Mouse (Mus musculus): Measurements from ENCODE around the gene Selplg. TPM values are rescaled to one million over a fixed set of nuclear protein-coding genes. Genes with fewer than 3 reads are reported as not detected.
A peak's percentile ranks its signal among the peaks of the same experiment; 100 is the strongest.

Selplg gene
- polyA plus RNA-seq (2015; fragmentation: Nextera tagmentation; extraction: Ambion mirVana): 7.4 and 9.5 TPM in 2 replicates

DNA sequence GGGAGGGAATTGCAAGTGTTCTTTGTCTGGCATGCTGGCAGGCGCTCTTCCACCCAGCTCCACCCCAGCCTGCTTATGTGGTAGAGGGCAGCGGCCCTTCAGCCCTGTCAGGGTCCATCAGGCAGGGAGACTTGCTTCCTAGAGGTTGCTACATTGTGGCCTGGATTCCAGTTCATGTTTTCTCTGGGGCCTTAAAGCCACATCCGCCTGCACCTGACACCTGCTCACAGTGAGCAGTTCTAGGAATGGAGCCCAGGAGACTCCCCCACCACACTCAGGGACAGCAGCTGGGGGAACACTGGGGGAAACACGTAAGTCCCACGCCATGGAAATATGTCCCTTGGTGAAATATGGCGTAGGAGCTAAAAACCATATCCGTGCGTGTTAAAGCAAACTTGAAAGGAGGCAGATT lies at the start of gene Selplg:
Gene Selplg (minus strand): TSS at position 155 of the 412 bp plus-strand sequence.
- no peaks in the 10 kb centered on the region for H3K27me3 ChIP-seq (ENCODE audit: control insufficient read depth, insufficient read depth, low read depth, low read length)
- no peak within 1 kb of the TSS for H3K9ac ChIP-seq (ENCODE audit: low read length)
- H3K4me2 ChIP-seq (ENCODE audit: low read depth, low read length): no peak within 1 kb of the TSS
- no peak within 1 kb of the TSS for H3K4me3 ChIP-seq (ENCODE audit: low read length)
- 30% methylated on average over 8 of the region's 8 CpGs for WGBS
- no peak within 1 kb of the TSS for H3K27ac ChIP-seq (ENCODE audit: low read length)
- no peak for ATAC-seq (ENCODE audit: low read depth)
- no peaks in the 10 kb centered on the region for H3K4me1 ChIP-seq (replicated peaks; ENCODE audit: control insufficient read depth, insufficient read depth, low read length)
- no peaks in the 10 kb centered on the region for H3K36me3 ChIP-seq (ENCODE audit: control insufficient read depth, insufficient read depth, low read length)
- no peaks in the 10 kb centered on the region for H3K9me3 ChIP-seq (ENCODE audit: control insufficient read depth, low read length)

DNA sequence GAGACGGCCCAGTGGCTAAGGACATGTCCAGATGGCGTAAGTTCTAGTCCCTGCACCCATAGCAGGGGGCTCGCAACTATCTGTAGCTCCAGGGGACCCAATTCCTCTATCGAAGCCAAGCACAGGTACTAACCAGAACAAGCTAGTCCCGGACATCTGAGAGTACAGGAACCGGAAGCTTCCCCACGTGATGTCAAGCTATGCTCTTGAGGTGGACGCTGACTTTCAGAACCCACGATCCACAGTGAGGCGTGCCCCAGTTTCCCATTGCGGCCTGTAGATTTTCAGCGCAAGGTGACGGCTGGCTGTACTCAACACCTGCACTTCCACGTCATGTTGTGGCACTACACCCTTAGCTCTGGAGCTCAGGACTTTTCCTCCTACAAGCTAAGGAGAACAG lies 48.7 kb upstream of the Selplg start:
- 92% methylated on average over 14 of the region's 14 CpGs for WGBS

DNA sequence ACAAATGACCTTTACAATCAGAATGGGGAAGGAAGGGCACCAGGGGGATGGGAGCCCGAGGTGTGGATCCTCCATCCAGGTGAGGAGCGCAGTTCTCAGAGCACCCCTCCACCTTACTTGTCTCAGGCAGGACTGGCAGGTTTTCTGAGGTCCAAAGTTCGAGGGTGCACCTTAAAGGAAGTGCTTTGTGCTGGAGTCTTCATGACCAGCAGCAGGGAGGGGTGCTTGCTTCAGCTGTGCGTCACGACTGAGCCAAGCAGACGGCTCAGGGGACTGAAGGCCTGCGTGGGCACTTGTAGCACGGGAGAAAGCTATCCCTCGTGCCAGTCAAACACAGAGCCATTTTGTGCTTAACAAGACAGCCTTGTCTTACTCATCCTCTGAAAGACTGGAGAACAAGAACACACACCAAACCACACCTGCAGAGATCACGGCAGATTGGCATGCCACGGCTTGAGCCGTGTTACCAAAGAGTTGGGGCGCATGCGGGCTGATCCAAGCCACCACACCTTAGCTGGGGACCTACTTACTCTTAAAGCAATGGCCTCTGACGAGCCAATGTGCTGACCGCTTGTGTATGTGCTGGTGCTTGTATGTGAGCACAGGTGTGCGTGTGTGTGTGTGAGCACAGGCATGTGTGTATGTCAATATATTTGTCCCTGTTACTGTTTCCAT lies 46.6 kb upstream of the Selplg start:
- no peak overlapping the region for H3K4me3 ChIP-seq (ENCODE audit: low read length)
- no peak overlapping the region for H3K9ac ChIP-seq (ENCODE audit: low read length)
- no peak overlapping the region for H3K4me2 ChIP-seq (ENCODE audit: low read depth, low read length)
- H3K4me1 ChIP-seq (replicated peaks; ENCODE audit: control insufficient read depth, insufficient read depth, low read length): peaks cover 27% of the 10 kb centered on the region
- no peak for ATAC-seq (ENCODE audit: low read depth)
- peaks cover 23% of the 10 kb centered on the region for H3K36me3 ChIP-seq (ENCODE audit: control insufficient read depth, insufficient read depth, low read length)
- H3K27ac ChIP-seq (ENCODE audit: low read length): no peak overlapping the region
- no peaks in the 10 kb centered on the region for H3K27me3 ChIP-seq (ENCODE audit: control insufficient read depth, insufficient read depth, low read depth, low read length)
- 85% methylated on average over 17 of the region's 17 CpGs for WGBS
- H3K9me3 ChIP-seq (ENCODE audit: control insufficient read depth, low read length): no peaks in the 10 kb centered on the region

More for the DNA sequence above, 48.7 kb upstream of the Selplg start:
- Histone ChIP-seq H3K4me1 (replicated peaks; ENCODE audit: control insufficient read depth, insufficient read depth, low read length) (peaks cover 26% of the 10 kb centered on the region), H3K36me3 (ENCODE audit: control insufficient read depth, insufficient read depth, low read length) (peaks cover 16% of the 10 kb centered on the region), H3K9me3 (ENCODE audit: control insufficient read depth, low read length) (no peaks in the 10 kb centered on the region), H3K9ac (ENCODE audit: low read length) (no peak overlapping the region), H3K4me2 (ENCODE audit: low read depth, low read length) (no peak overlapping the region), H3K27me3 (ENCODE audit: control insufficient read depth, insufficient read depth, low read depth, low read length) (no peaks in the 10 kb centered on the region), H3K27ac (ENCODE audit: low read length) (no peak overlapping the region), H3K4me3 (ENCODE audit: low read length) (no peak overlapping the region)
- no peak for ATAC-seq (ENCODE audit: low read depth)

- Histone ChIP-seq H3K27ac (ENCODE audit: low read length) (no peak overlapping the region), H3K4me3 (ENCODE audit: low read length) (no peak overlapping the region), H3K9ac (ENCODE audit: low read length) (no peak overlapping the region), H3K9me3 (ENCODE audit: control insufficient read depth, low read length) (no peaks in the 10 kb centered on the region), H3K27me3 (ENCODE audit: control insufficient read depth, insufficient read depth, low read depth, low read length) (no peaks in the 10 kb centered on the region), H3K4me1 (replicated peaks; ENCODE audit: control insufficient read depth, insufficient read depth, low read length) (peaks cover 22% of the 10 kb centered on the region), H3K4me2 (ENCODE audit: low read depth, low read length) (no peak overlapping the region), H3K36me3 (ENCODE audit: control insufficient read depth, insufficient read depth, low read length) (peaks cover 23% of the 10 kb centered on the region)
- ATAC-seq (ENCODE audit: low read depth): no peak
- 55% methylated on average over 3 of the region's 3 CpGs for WGBS
These were observed 45.1 kb upstream of the Selplg start for GRCm38 (mm10) chr5:113877565-113877964.

- H3K27me3 ChIP-seq (ENCODE audit: control insufficient read depth, insufficient read depth, low read depth, low read length): no peaks in the 10 kb centered on the region
- no peak for ATAC-seq (ENCODE audit: low read depth)
- WGBS: 87% methylated on average over 7 of the region's 7 CpGs
- H3K9me3 ChIP-seq (ENCODE audit: control insufficient read depth, low read length): no peaks in the 10 kb centered on the region
- peaks cover 17% of the 10 kb centered on the region for H3K36me3 ChIP-seq (ENCODE audit: control insufficient read depth, insufficient read depth, low read length)
- no peak overlapping the region for H3K9ac ChIP-seq (ENCODE audit: low read length)
- H3K4me2 ChIP-seq (ENCODE audit: low read depth, low read length): no peak overlapping the region
- H3K4me1 ChIP-seq (replicated peaks; ENCODE audit: control insufficient read depth, insufficient read depth, low read length): peaks cover 31% of the 10 kb centered on the region
- no peak overlapping the region for H3K27ac ChIP-seq (ENCODE audit: low read length)
- no peak overlapping the region for H3K4me3 ChIP-seq (ENCODE audit: low read length)
These were observed 43.7 kb upstream of the Selplg start for GRCm38 (mm10) chr5:113876176-113876575.

DNA sequence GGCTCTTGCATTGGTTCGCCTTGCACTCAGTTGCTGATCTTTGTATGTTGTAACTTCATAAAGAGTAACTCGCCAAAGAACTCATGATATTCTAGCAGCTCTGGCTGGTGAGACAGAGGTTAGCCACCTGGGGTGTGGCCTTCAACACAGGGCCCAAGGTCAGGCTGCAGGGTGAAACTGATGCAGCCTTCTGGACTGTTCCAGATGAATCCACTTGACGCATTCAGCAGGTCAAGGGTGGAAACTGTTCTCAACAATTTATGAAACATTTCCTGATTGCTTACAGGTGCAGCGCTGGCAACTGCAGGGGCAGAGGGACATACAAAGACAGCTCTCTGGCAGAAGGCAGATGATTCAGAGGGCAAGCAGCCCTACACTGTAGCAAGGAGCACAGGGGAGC lies 43.2 kb upstream of the Selplg start:
- H3K27ac ChIP-seq (ENCODE audit: low read length): no peak overlapping the region
- H3K36me3 ChIP-seq (ENCODE audit: control insufficient read depth, insufficient read depth, low read length): peaks cover 17% of the 10 kb centered on the region
- no peaks in the 10 kb centered on the region for H3K27me3 ChIP-seq (ENCODE audit: control insufficient read depth, insufficient read depth, low read depth, low read length)
- H3K9ac ChIP-seq (ENCODE audit: low read length): no peak overlapping the region
- no peak for ATAC-seq (ENCODE audit: low read depth)
- no peaks in the 10 kb centered on the region for H3K9me3 ChIP-seq (ENCODE audit: control insufficient read depth, low read length)
- no peak overlapping the region for H3K4me2 ChIP-seq (ENCODE audit: low read depth, low read length)
- no peak overlapping the region for H3K4me3 ChIP-seq (ENCODE audit: low read length)
- peaks cover 36% of the 10 kb centered on the region for H3K4me1 ChIP-seq (replicated peaks; ENCODE audit: control insufficient read depth, insufficient read depth, low read length)
- WGBS: 88% methylated on average over 4 of the region's 4 CpGs

GRCm38 (mm10) chr5:113874063-113875024 lies 41.9 kb upstream of the Selplg start:
- Histone ChIP-seq H3K9me3 (ENCODE audit: control insufficient read depth, low read length) (no peaks in the 10 kb centered on the region), H3K27me3 (ENCODE audit: control insufficient read depth, insufficient read depth, low read depth, low read length) (no peaks in the 10 kb centered on the region), H3K9ac (ENCODE audit: low read length) (peak overlapping the region; percentile 33; the same call in 1 of the 2 replicates), H3K4me1 (replicated peaks; ENCODE audit: control insufficient read depth, insufficient read depth, low read length) (peaks cover 49% of the 10 kb centered on the region), H3K27ac (ENCODE audit: low read length) (peak overlapping the region; percentile 53), H3K4me2 (ENCODE audit: low read depth, low read length) (peak overlapping the region; percentile 8; the same call in 1 of the 2 replicates), H3K4me3 (ENCODE audit: low read length) (no peak overlapping the region), H3K36me3 (ENCODE audit: control insufficient read depth, insufficient read depth, low read length) (peaks cover 11% of the 10 kb centered on the region)
- 50% methylated on average over 19 of the region's 19 CpGs for WGBS
- no peak for ATAC-seq (ENCODE audit: low read depth)

DNA sequence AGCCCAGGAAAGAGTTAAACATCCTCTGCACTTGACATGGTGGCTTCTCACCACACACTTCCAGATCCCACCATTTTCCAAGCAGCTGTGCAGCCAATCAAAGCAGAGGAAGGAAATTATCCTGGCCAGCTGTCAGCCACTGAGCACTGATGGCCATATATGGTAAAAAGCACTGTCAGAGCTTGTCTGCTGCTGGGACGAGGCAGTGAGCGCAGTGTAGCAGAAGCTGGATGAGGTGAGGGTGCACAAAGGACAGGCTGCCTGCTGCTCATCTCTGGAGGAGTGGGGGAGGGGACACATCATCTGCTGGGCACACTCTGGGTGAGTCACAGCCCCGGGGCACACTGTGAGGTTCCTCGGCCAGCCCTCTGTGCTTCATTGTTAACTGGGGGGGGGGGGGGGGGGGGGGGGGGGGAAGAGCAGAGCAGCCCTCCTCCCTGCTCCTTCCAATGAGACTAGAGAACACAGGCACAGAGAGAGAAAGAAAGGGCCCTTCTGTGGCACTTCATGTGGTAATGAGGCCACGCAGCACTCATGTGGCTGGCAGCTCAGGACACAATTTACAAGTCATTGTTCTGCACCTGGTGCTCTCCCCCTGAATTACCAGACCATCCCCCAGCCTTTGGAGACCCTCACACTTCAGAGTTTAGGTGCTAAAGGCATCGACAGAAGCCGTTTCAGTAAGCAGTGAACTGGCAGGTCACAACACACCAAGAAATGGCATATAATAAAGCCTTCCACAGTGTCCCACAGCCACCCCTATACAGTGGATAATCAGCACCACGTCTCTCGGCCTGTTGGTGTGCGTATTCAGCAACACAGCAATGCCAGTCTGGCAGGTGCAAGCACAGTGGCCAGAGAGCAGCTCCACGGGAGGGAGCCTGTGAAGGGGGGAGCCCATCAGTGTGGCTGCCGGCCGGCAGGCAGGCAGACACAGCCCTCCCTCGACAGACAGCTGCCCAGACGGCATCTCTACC lies 40.8 kb upstream of the Selplg start:
- H3K4me1 ChIP-seq (replicated peaks; ENCODE audit: control insufficient read depth, insufficient read depth, low read length): peaks cover 57% of the 10 kb centered on the region
- WGBS: 13% methylated on average over 15 of the region's 15 CpGs
- peak overlapping the region; percentile 19; the same call in 1 of the 2 replicates for H3K4me2 ChIP-seq (ENCODE audit: low read depth, low read length)
- H3K27me3 ChIP-seq (ENCODE audit: control insufficient read depth, insufficient read depth, low read depth, low read length): no peaks in the 10 kb centered on the region
- peak overlapping the region; percentile 33; the same call in 1 of the 2 replicates for H3K9ac ChIP-seq (ENCODE audit: low read length)
- H3K9me3 ChIP-seq (ENCODE audit: control insufficient read depth, low read length): no peaks in the 10 kb centered on the region
- peak; percentile 94 for ATAC-seq (ENCODE audit: low read depth)
- H3K27ac ChIP-seq (ENCODE audit: low read length): peak overlapping the region; percentile 53
- no peak overlapping the region for H3K4me3 ChIP-seq (ENCODE audit: low read length)
- H3K36me3 ChIP-seq (ENCODE audit: control insufficient read depth, insufficient read depth, low read length): peaks cover 9% of the 10 kb centered on the region
